In genomic region chr19:4461981-4462380, GRCm38 (mm10) we compare ENCODE assay signal across 30 mouse cellular contexts. TPM values are rescaled to one million over a fixed set of nuclear protein-coding genes. Genes with fewer than 3 reads are reported as not detected.
DNase-seq lines count a peak whose midpoint lies in the region; ATAC-seq and TF ChIP-seq lines count a peak whose summit lies in the region.
"Had no signal": no experiment of that assay in that cellular context is flagged by ENCODE, and none has a peak within 500 bp of the region (broad histone marks: within the 10 kb centered on the region; RNA-seq: fewer than 3 reads in every experiment).

No protein-coding gene starts in this region.

- DNase-seq in 416B (ENCODE audit: low read depth) (peak; percentile 74), adipocyte (ENCODE audit: low spot score) (peak; percentile 56)
- peak; percentile 76 for DNase-seq in liver, adult 2 months (ENCODE audit: extremely low read depth, low read depth, low spot score)
- DNase-seq in liver, postnatal 0 days: peak; percentile 58
- DNase-seq in left cerebral cortex, adult 9 months (ENCODE audit: low spot score in 2 of 2): no peak
- no peak for DNase-seq in kidney, adult 18-20 months
- no peak for DNase-seq in kidney, postnatal 10 days
- DNase-seq: adrenal gland, postnatal 36 days; B cell, adult 2 months; cerebellum, adult 11 months; cerebellum, adult 9-11 months; kidney, adult 11 months; lung, adult 2 months; lung, postnatal 14 days; midbrain, embryonic 14.5 days; retina, postnatal 1 day; right cerebral cortex, postnatal 25 days; thymus, postnatal 25 days had no signal

- no peak overlapping the region for H3K9ac ChIP-seq in liver, adult 2 months (ENCODE audit: low read depth, low read length)
- H3K9ac ChIP-seq in liver, postnatal 0 days (replicated peaks): no peak overlapping the region
- no peak overlapping the region for H3K9ac ChIP-seq in intestine, embryonic 16.5 days (ENCODE audit: low read depth, low read length)
- H3K9ac ChIP-seq: forebrain, embryonic 12.5 days; neural tube, embryonic 13.5 days had no signal

- TF ChIP-seq POLR2A in liver, adult 2 months (IDR thresholded peaks at IDR 0.05; ENCODE audit: extremely low read depth, insufficient read depth, low read length): no peak

- no peak overlapping the region for H3K27ac ChIP-seq in liver, adult 2 months (replicated peaks; ENCODE audit: insufficient read depth, low read depth, low read length)
- H3K27ac ChIP-seq in liver, postnatal 0 days (ENCODE audit: low read depth): peak overlapping the region; percentile 68
- H3K27ac ChIP-seq in intestine, embryonic 16.5 days (ENCODE audit: low read length): no peak overlapping the region
- H3K27ac ChIP-seq: embryonic facial prominence, embryonic 10.5 days; forebrain, embryonic 12.5 days; heart, embryonic 10.5 days; hindbrain, postnatal 0 days; left cerebral cortex, adult 2 months; limb, embryonic 10.5 days; neural tube, embryonic 13.5 days had no signal

- TF ChIP-seq EP300 in liver, postnatal 0 days (IDR thresholded peaks at IDR 0.05; ENCODE audit: low read depth): no peak

- peak; percentile 95 for ATAC-seq in liver, postnatal 0 days
- no peak for ATAC-seq in intestine, embryonic 16.5 days
- ATAC-seq: hindbrain, postnatal 0 days had no signal

- no peaks in the 10 kb centered on the region for H3K9me3 ChIP-seq in liver, postnatal 0 days (ENCODE audit: low read length)
- H3K9me3 ChIP-seq in intestine, embryonic 16.5 days (ENCODE audit: control insufficient read depth, low read length): no peaks in the 10 kb centered on the region
- H3K9me3 ChIP-seq: embryonic facial prominence, embryonic 10.5 days; forebrain, embryonic 12.5 days; heart, embryonic 10.5 days; limb, embryonic 10.5 days; neural tube, embryonic 13.5 days had no signal

- no peak overlapping the region for H3K4me2 ChIP-seq in liver, postnatal 0 days (ENCODE audit: low read depth, low read length)
- H3K4me2 ChIP-seq in intestine, embryonic 16.5 days (ENCODE audit: low read depth, low read length): no peak overlapping the region
- H3K4me2 ChIP-seq: forebrain, embryonic 12.5 days; neural tube, embryonic 13.5 days had no signal

- H3K4me3 ChIP-seq in liver, adult 2 months (ENCODE audit: insufficient read depth, low read depth, low read length): no peak overlapping the region
- no peak overlapping the region for H3K4me3 ChIP-seq in liver, postnatal 0 days (ENCODE audit: low read depth, low read length)
- no peak overlapping the region for H3K4me3 ChIP-seq in intestine, embryonic 16.5 days (ENCODE audit: low read length)
- H3K4me3 ChIP-seq: embryonic facial prominence, embryonic 10.5 days; forebrain, embryonic 12.5 days; heart, embryonic 10.5 days; left cerebral cortex, adult 2 months; limb, embryonic 10.5 days; neural tube, embryonic 13.5 days had no signal

- no peaks in the 10 kb centered on the region for H3K79me2 ChIP-seq in liver, adult 2 months (ENCODE audit: control insufficient read depth, insufficient read depth, low read length)

- H3K36me3 ChIP-seq in liver, adult 2 months (ENCODE audit: control insufficient read depth, insufficient read depth, low read length): no peaks in the 10 kb centered on the region
- H3K36me3 ChIP-seq in liver, postnatal 0 days (replicated peaks; ENCODE audit: insufficient read depth, low read length): no peaks in the 10 kb centered on the region
- H3K36me3 ChIP-seq in intestine, embryonic 16.5 days (ENCODE audit: control insufficient read depth, insufficient read depth, low read length): no peaks in the 10 kb centered on the region
- H3K36me3 ChIP-seq: embryonic facial prominence, embryonic 10.5 days; forebrain, embryonic 12.5 days; heart, embryonic 10.5 days; limb, embryonic 10.5 days; neural tube, embryonic 13.5 days had no signal

- H3K27me3 ChIP-seq in liver, adult 2 months (ENCODE audit: control insufficient read depth, insufficient read depth, low read length): no peaks in the 10 kb centered on the region
- H3K27me3 ChIP-seq in liver, postnatal 0 days (ENCODE audit: insufficient read depth, low read length): no peaks in the 10 kb centered on the region
- no peaks in the 10 kb centered on the region; the same call in 1 of the 2 replicates for H3K27me3 ChIP-seq in intestine, embryonic 16.5 days (replicated peaks; ENCODE audit: control insufficient read depth, insufficient read depth, low read length)
- H3K27me3 ChIP-seq: neural tube, embryonic 13.5 days had no signal

- TF ChIP-seq CTCF in liver, adult 2 months (IDR thresholded peaks at IDR 0.05; ENCODE audit: low read depth, low read length): no peak
- no peak for TF ChIP-seq CTCF in liver, postnatal 0 days (IDR thresholded peaks at IDR 0.05; ENCODE audit: low read depth)

- H3K4me1 ChIP-seq in liver, adult 2 months (ENCODE audit: control insufficient read depth, insufficient read depth, low read length): no peaks in the 10 kb centered on the region; the same call in 1 of the 2 replicates
- peaks cover 10% of the 10 kb centered on the region; the same call in 1 of the 2 replicates for H3K4me1 ChIP-seq in liver, postnatal 0 days (ENCODE audit: insufficient read depth)
- no peaks in the 10 kb centered on the region for H3K4me1 ChIP-seq in intestine, embryonic 16.5 days (ENCODE audit: control insufficient read depth, insufficient read depth, low read length)
- H3K4me1 ChIP-seq: forebrain, embryonic 12.5 days; neural tube, embryonic 13.5 days had no signal

- 37% methylated on average over 8 of the region's 8 CpGs for WGBS in liver, adult 2 months
- 31% methylated on average over 8 of the region's 8 CpGs for WGBS in liver, postnatal 0 days (ENCODE audit: insufficient replicate concordance)
- 87% methylated on average over 8 of the region's 8 CpGs for WGBS in intestine, embryonic 16.5 days

RNA-seq across cellular contexts. Expression of gene Syt12, which starts 15.3 kb away (rescaled TPM):
- total RNA-seq in liver, adult 2 months (2014; rRNA removed): 0.27 and 0.28 TPM in 2 replicates
- polyA plus RNA-seq in liver, adult 2 months (2012; rRNA removed): 0.47 and 0.91 TPM in 2 replicates
- 0.15 and 0.19 TPM in 2 replicates for polyA plus RNA-seq in liver, postnatal 0 days (2015; fragmentation: Nextera tagmentation; extraction: Ambion mirVana)
- polyA plus RNA-seq in intestine, embryonic 16.5 days (2015; fragmentation: Nextera tagmentation; extraction: Ambion mirVana): 0.34 and 0.36 TPM in 2 replicates

RNA-seq across cellular contexts. Expression of gene Rhod, which starts 22.7 kb away (rescaled TPM):
- total RNA-seq in liver, adult 2 months (2014; rRNA removed): 23.9 and 33.7 TPM in 2 replicates
- 34.9 and 39.6 TPM in 2 replicates for polyA plus RNA-seq in liver, adult 2 months (2012; rRNA removed)
- polyA plus RNA-seq in liver, postnatal 0 days (2015; fragmentation: Nextera tagmentation; extraction: Ambion mirVana): 14.8 and 19.0 TPM in 2 replicates
- polyA plus RNA-seq in intestine, embryonic 16.5 days (2015; fragmentation: Nextera tagmentation; extraction: Ambion mirVana): 24.1 and 28.2 TPM in 2 replicates

RNA-seq across cellular contexts. Expression of gene 2010003K11Rik, which starts 36.4 kb away (rescaled TPM):
- total RNA-seq in liver, adult 2 months (2014; rRNA removed): 6.3 and 6.6 TPM in 2 replicates
- 5.4 and 7.5 TPM in 2 replicates for polyA plus RNA-seq in liver, adult 2 months (2012; rRNA removed)
- 5.8 and 7.6 TPM in 2 replicates for polyA plus RNA-seq in liver, postnatal 0 days (2015; fragmentation: Nextera tagmentation; extraction: Ambion mirVana)
- 21.6 and 35.7 TPM in 2 replicates for polyA plus RNA-seq in intestine, embryonic 16.5 days (2015; fragmentation: Nextera tagmentation; extraction: Ambion mirVana)
- total RNA-seq: hindbrain, postnatal 0 days; layer of hippocampus, postnatal 10 days; left cerebral cortex, adult 2 months had no signal
- polyA plus RNA-seq: cortical plate, adult 2 months; embryonic facial prominence, embryonic 10.5 days; forebrain, embryonic 12.5 days; heart, embryonic 10.5 days; hindbrain, embryonic 11.5 days; limb, embryonic 10.5 days; midbrain, embryonic 14.5 days; neural tube, embryonic 13.5 days; spleen, adult 2 months had no signal

RNA-seq across cellular contexts. Expression of gene Pcx, which starts 48.3 kb away (rescaled TPM):
- total RNA-seq in liver, adult 2 months (2014; rRNA removed): 266 and 269 TPM in 2 replicates
- polyA plus RNA-seq in liver, adult 2 months (2012; rRNA removed): 237 and 274 TPM in 2 replicates
- polyA plus RNA-seq in liver, postnatal 0 days (2015; fragmentation: Nextera tagmentation; extraction: Ambion mirVana): 220 and 283 TPM in 2 replicates
- polyA plus RNA-seq in intestine, embryonic 16.5 days (2015; fragmentation: Nextera tagmentation; extraction: Ambion mirVana): 16.6 and 17.7 TPM in 2 replicates

Comparison
In these comparisons a context has a peak if more than half of its experiments do, and no peak if none do; other contexts are left out.
1. DNase-seq: peak in 416B (single experiment), adipocyte (single experiment), liver, adult 2 months (single experiment) and liver, postnatal 0 days (single experiment); none in left cerebral cortex, adult 9 months (0 of 2), kidney, adult 18-20 months (single experiment) and kidney, postnatal 10 days (single experiment).